Mouse (Mus musculus) stomach, embryonic 14.5 days (tissue): ENCODE data around the gene Ptges3. TPM values are rescaled to one million over a fixed set of nuclear protein-coding genes. Genes with fewer than 3 reads are reported as not detected.
A peak's percentile ranks its signal among the peaks of the same experiment; 100 is the strongest.

Experiments
- ATAC-seq: fragments of 200-750 bp; cut with Nextera tagmentation; 2 replicates; pipeline ENCODE4 v1.8.0; 2017; ENCODE audit warnings: low read depth, moderate TSS enrichment; ENCODE audit not compliant: insufficient number of reproducible peaks, insufficient read depth, low FRiP score
- H3K27ac ChIP-seq: fragments of 300-500 bp; sonication (generic); 2 replicates; pipeline ENCODE4 v1.5.1; 2014; ENCODE audit warnings: mild to moderate bottlenecking, low read length, moderate library complexity, mixed read lengths
- H3K27me3 ChIP-seq: fragments of 300-500 bp; sonication (generic); 2 replicates; pipeline ENCODE4 v1.6.1; 2014; ENCODE audit warnings: low read length, control low read depth, mixed read lengths; ENCODE audit not compliant: control insufficient read depth, insufficient read depth
- H3K36me3 ChIP-seq: fragments of 300-500 bp; sonication (generic); 2 replicates; pipeline ENCODE4 v1.6.1; 2014; ENCODE audit warnings: mild to moderate bottlenecking, control low read depth, low read length, moderate library complexity, mixed read lengths; ENCODE audit not compliant: control insufficient read depth, insufficient read depth
- H3K4me1 ChIP-seq: fragments of 300-500 bp; sonication (generic); 2 replicates; pipeline ENCODE4 v1.6.1; 2014; ENCODE audit warnings: low read length, control low read depth, mixed read lengths; ENCODE audit not compliant: control insufficient read depth, insufficient read depth
- H3K4me2 ChIP-seq: fragments of 300-500 bp; sonication (generic); replicated peaks from 2 replicates; pipeline ENCODE4 v1.6.1; 2014; ENCODE audit warnings: low read depth, low read length, control low read depth
- H3K4me3 ChIP-seq: fragments of 300-500 bp; sonication (generic); 2 replicates; pipeline ENCODE4 v1.5.1; 2014; ENCODE audit warnings: low read depth, low read length, control low read depth
- H3K9ac ChIP-seq: fragments of 300-500 bp; sonication (generic); replicated peaks from 2 replicates; pipeline ENCODE4 v1.6.1; 2014; ENCODE audit warnings: low read depth, mild to moderate bottlenecking, control low read depth, low read length, moderate library complexity, mixed read lengths
- H3K9me3 ChIP-seq: fragments of 300-500 bp; sonication (generic); 2 replicates; pipeline ENCODE4 v1.6.1; 2016; ENCODE audit warnings: low read depth, low read length, control low read depth; ENCODE audit not compliant: control insufficient read depth
- WGBS: fragments of 180-500 bp; shearing (Covaris S2); extraction: QIAGEN DNeasy Blood & Tissue Kit; methylation state at CpG from one replicate; pipeline ENCODE4 v1.1.7; 2014; 5-methylcytosine and 5-hydroxymethylcytosine counted together
- polyA plus RNA-seq: library from polyadenylated mRNA; unstranded; fragments of >200 nt; fragmentation: Nextera tagmentation; extraction: Ambion mirVana; gene quantifications from 2 replicates; pipeline ENCODE4 v1.2.1, GENCODE M21; 2014

Gene Ptges3
- polyA plus RNA-seq, 1 experiment from 2014 or later = 474 TPM

DNA sequence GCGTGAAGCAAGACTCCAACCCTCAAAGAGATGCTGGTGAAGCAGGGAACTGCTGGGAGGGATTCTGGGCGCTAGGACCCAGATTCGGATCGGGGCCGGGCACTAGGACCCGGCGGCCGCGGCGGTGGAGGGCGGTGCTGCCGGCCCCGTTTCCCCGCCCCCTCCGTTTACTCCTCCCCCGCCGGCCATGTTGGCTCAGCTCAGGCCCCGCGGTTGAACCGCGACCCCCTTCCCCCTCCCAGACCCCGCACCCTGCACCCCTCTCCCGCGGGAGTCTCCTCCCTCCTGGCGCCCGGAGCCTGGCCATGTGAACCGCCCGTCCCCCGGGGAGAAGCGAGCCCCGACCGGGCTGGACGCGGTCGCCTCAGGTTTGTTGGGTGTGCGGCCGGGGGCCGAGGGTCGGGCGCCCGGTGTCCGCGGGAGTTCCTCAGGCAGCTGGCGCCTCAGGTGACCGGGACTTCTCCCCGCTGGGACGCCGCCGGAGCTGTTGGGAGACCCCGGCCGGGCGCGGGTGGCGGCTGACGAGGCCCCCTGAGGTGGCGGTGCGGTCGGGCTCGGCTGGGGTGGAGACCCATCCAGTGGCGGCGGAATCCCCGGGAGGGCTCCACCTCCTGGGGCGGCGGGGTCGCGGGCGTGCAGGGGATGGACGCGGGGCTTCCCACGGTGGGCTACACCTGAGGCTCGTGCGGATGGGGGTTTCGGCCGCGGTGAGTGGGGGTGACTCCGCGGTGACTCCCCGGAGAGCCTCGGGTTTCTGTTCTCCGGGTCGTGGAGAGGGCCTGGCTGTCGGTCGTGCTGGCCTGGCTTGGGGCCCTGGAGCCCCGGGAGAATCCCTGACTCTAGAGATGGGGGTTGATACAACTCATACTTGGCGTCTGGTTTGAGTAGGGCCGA is 38.2 kb downstream of the Ptges3 start:
- under 1% methylated on average over 79 of the region's 86 CpGs for WGBS
- H3K4me2 ChIP-seq = peak overlapping the region; percentile 82
- H3K4me1 ChIP-seq = peaks cover 33% of the 10 kb centered on the region
- H3K9me3 ChIP-seq = no peaks in the 10 kb centered on the region
- H3K27ac ChIP-seq = peak overlapping the region; percentile 83
- H3K4me3 ChIP-seq = peak overlapping the region; percentile 84
- no peaks in the 10 kb centered on the region for H3K27me3 ChIP-seq
- peak; percentile 77 for ATAC-seq
- H3K36me3 ChIP-seq = no peaks in the 10 kb centered on the region
- peak overlapping the region; percentile 88 for H3K9ac ChIP-seq

DNA sequence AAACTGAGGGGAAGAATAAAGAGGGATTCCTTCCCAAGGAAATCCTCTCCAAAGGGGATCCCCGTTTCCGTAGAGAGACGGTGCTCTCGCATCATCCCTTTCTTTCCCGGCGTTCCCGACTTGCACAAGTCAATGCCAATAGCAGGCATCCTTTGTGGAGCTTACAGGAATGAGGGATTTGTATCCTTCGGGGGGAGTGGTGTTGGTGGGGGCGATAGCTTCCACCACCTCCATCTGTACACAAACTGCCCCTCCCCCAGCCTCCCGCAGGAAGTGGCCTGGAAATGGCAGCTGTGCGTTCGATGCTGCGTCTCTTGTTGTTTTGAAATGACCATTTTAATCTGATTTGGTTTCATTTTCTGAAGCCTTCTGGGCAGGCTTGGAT is 38.8 kb downstream of the Ptges3 start:
- Histone ChIP-seq H3K36me3 (no peaks in the 10 kb centered on the region), H3K4me2 (peak overlapping the region; percentile 82), H3K9me3 (no peaks in the 10 kb centered on the region), H3K4me3 (peak overlapping the region; percentile 84), H3K27ac (peak overlapping the region; percentile 83), H3K4me1 (peaks cover 32% of the 10 kb centered on the region), H3K27me3 (no peaks in the 10 kb centered on the region), H3K9ac (peak overlapping the region; percentile 88)
- no peak for ATAC-seq
- WGBS = under 1% methylated on average over 13 of the region's 13 CpGs

DNA sequence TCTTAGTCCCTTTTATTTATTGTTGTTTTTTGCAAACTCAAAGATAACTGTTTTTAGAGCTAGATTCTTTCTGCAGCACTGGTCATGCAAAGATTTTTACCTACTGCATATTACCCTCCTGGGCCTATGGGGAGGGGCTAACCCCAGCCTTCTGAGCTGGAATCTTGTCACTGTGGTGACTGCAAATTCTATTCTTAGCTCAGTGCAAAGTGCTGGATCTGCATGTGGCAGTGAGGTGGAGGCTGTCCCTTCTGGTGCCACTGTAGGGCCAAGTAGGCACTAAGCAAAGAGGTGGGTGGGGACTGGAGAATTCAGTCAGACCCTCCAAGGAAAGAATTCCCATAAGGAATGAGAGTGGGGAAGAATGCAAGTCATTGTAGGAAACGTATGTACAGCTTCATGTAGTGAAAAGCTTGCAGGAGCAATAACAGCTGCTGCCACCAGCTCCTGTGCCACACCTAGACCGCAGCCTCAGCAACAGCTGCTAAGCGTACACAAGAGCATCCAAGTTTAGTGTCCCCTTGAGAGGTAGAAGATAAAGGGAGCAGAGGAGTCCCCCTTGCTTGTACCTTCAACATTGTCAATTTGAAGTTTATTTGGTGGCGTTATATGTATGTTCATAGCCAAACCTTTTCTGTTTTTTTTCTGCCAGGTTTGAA is 51.5 kb downstream of the Ptges3 start:
- Histone ChIP-seq H3K27ac (no peak overlapping the region), H3K4me2 (no peak overlapping the region), H3K36me3 (peaks cover 57% of the 10 kb centered on the region), H3K4me3 (no peak overlapping the region), H3K9ac (no peak overlapping the region), H3K4me1 (no peaks in the 10 kb centered on the region), H3K27me3 (no peaks in the 10 kb centered on the region), H3K9me3 (no peaks in the 10 kb centered on the region)
- ATAC-seq = no peak
- WGBS = 91% methylated on average over 4 of the region's 4 CpGs

DNA sequence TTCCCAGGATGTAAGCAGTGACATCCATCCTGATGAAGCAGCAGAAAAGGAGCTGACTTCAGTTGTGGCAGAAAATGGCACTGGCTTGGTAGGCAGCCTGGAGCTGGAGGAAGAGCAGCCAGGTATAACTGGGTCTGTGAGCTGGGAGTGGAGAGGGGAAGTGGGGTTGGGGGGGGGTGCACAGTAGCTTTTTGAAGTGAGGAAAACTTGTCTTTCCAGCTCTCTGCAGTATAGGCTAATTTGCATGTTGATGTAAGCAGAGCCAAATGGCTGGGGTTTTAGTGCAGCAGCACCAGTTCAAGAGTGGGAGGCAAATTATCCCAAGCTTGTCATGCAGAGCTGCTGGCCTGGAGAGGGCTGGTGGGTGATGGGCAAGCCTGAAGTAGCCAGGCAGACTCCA is 52.5 kb downstream of the Ptges3 start:
- no peak overlapping the region for H3K4me2 ChIP-seq
- H3K36me3 ChIP-seq = peaks cover 66% of the 10 kb centered on the region
- H3K27ac ChIP-seq = no peak overlapping the region
- no peaks in the 10 kb centered on the region for H3K9me3 ChIP-seq
- H3K4me1 ChIP-seq = no peaks in the 10 kb centered on the region
- H3K4me3 ChIP-seq = no peak overlapping the region
- H3K27me3 ChIP-seq = no peaks in the 10 kb centered on the region
- no peak for ATAC-seq
- H3K9ac ChIP-seq = no peak overlapping the region

DNA sequence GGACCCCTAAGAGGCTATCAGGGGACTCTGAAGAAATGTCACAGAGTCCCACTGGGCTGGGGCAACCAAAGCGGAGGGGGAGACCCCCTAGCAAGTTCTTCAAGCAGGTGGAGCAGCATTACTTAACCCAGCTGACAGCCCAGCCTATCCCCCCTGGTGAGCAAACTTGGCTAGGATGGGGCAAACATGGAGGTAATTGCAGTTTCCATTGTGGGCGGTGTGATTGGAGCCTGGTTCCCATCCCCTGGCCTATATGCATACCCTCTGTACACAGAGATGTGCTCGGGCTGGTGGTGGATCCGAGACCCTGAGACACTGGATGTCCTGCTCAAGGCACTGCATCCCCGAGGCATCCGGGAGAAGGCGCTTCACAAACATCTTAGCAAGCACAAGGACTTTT is 65.1 kb downstream of the Ptges3 start:
- 86% methylated on average over 7 of the region's 7 CpGs for WGBS
- no peak overlapping the region for H3K4me2 ChIP-seq
- no peak for ATAC-seq
- no peak overlapping the region for H3K27ac ChIP-seq
- no peak overlapping the region for H3K9ac ChIP-seq
- no peak overlapping the region for H3K4me3 ChIP-seq
- no peaks in the 10 kb centered on the region for H3K9me3 ChIP-seq
- no peaks in the 10 kb centered on the region for H3K27me3 ChIP-seq
- H3K4me1 ChIP-seq = no peaks in the 10 kb centered on the region
- peaks cover 93% of the 10 kb centered on the region for H3K36me3 ChIP-seq

DNA sequence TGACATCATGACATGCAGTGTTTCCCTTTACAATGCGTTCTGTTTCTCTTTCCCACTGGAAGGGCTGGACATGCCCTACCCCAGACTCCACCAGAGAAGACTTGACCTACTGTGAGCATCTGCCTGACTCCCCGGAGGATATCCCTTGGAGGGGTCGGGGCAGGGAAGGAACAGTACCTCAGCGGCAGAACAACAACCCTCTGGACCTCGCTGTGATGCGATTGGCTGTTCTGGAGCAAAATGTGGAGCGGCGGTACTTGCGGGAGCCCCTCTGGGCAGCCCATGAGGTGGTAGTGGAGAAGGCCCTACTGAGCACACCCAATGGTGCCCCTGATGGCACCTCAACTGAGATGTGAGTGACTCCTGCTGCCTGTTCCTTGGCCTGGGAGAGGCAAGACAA is 66.1 kb downstream of the Ptges3 start:
- Histone ChIP-seq H3K9ac (no peak overlapping the region), H3K4me2 (no peak overlapping the region), H3K27ac (no peak overlapping the region), H3K4me3 (no peak overlapping the region), H3K9me3 (no peaks in the 10 kb centered on the region), H3K27me3 (no peaks in the 10 kb centered on the region), H3K36me3 (peaks cover 91% of the 10 kb centered on the region), H3K4me1 (no peaks in the 10 kb centered on the region)
- ATAC-seq = no peak
- WGBS = 94% methylated on average over 9 of the region's 9 CpGs

DNA sequence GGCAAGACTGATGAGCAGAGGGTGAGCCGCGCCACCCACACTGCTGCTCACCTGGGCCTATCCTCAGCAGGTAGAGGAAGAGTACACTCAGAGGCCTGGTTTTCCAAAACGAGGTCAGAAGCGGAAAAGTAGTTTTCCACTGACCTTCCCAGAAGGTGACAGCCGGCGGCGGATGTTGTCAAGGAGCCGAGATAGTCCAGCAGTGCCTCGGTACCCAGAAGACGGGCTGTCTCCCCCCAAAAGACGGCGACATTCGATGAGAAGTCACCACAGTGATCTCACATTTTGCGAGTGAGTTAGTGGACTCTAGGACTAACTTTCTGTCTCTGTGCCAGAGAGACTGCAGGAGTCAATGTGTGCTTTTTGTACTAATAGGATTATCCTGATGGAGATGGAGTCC is 67.2 kb downstream of the Ptges3 start:
- H3K27ac ChIP-seq = no peak overlapping the region
- no peaks in the 10 kb centered on the region for H3K9me3 ChIP-seq
- H3K36me3 ChIP-seq = peaks cover 88% of the 10 kb centered on the region
- no peaks in the 10 kb centered on the region for H3K27me3 ChIP-seq
- H3K9ac ChIP-seq = no peak overlapping the region
- H3K4me3 ChIP-seq = no peak overlapping the region
- ATAC-seq = no peak
- H3K4me1 ChIP-seq = no peaks in the 10 kb centered on the region
- WGBS = 88% methylated on average over 14 of the region's 14 CpGs
- H3K4me2 ChIP-seq = no peak overlapping the region
